Mouse (Mus musculus): ENCODE measurements around the gene Hadh. TPM values are rescaled to one million over a fixed set of nuclear protein-coding genes. Genes with fewer than 3 reads are reported as not detected.

Gene Hadh
- polyA plus RNA-seq, 1 experiment from 2014 or later, result 98.2 TPM

- peaks cover 10% of the 10 kb centered on the region; the same call in 1 of the 2 replicates for H3K36me3 ChIP-seq
- peaks cover 39% of the 10 kb centered on the region for H3K4me1 ChIP-seq (replicated peaks)
- peak overlapping the region; percentile 82 for H3K4me3 ChIP-seq (replicated peaks)
- peak overlapping the region; percentile 76; the same call in 1 of the 2 replicates for H3K27ac ChIP-seq
- H3K9me3 ChIP-seq, result peaks cover 5% of the 10 kb centered on the region; the same call in 1 of the 2 replicates
- 10% methylated on average over 8 of the region's 8 CpGs for WGBS
- ATAC-seq (ENCODE audit: insufficient number of reproducible peaks, insufficient read depth, low FRiP score, low TSS enrichment, low read depth), result peak; percentile 38; the same call in 1 of the 2 replicates
- no peaks in the 10 kb centered on the region for H3K27me3 ChIP-seq
- H3K9ac ChIP-seq (replicated peaks), result peak overlapping the region; percentile 70; the same call in 1 of the 2 replicates
- H3K4me2 ChIP-seq, result peak overlapping the region; percentile 64
These were observed 744 bp downstream of the Hadh start for GRCm38 (mm10) chr3:131271157-131271556.

- 65% methylated on average over 6 of the region's 6 CpGs for WGBS
- ATAC-seq (ENCODE audit: insufficient number of reproducible peaks, insufficient read depth, low FRiP score, low TSS enrichment, low read depth), result no peak
- Histone ChIP-seq H3K27ac (no peak overlapping the region), H3K4me3 (replicated peaks) (peak overlapping the region; percentile 82; the same call in 1 of the 2 replicates), H3K9ac (replicated peaks) (no peak overlapping the region), H3K36me3 (peaks cover 10% of the 10 kb centered on the region; the same call in 1 of the 2 replicates), H3K9me3 (no peaks in the 10 kb centered on the region), H3K4me2 (peak overlapping the region; percentile 64), H3K27me3 (no peaks in the 10 kb centered on the region), H3K4me1 (replicated peaks) (peaks cover 39% of the 10 kb centered on the region)
These were observed 1.5 kb downstream of the Hadh start for GRCm38 (mm10) chr3:131270381-131270780.

- Histone ChIP-seq H3K4me3 (replicated peaks) (no peak overlapping the region), H3K4me2 (no peak overlapping the region), H3K36me3 (peaks cover 34% of the 10 kb centered on the region; the same call in 1 of the 2 replicates), H3K27me3 (no peaks in the 10 kb centered on the region), H3K9ac (replicated peaks) (no peak overlapping the region), H3K27ac (no peak overlapping the region), H3K9me3 (no peaks in the 10 kb centered on the region), H3K4me1 (replicated peaks) (peaks cover 28% of the 10 kb centered on the region)
- ATAC-seq (ENCODE audit: insufficient number of reproducible peaks, insufficient read depth, low FRiP score, low TSS enrichment, low read depth), result no peak
- 88% methylated on average over 3 of the region's 3 CpGs for WGBS
These were observed 5.4 kb downstream of the Hadh start for GRCm38 (mm10) chr3:131266366-131267050.

GRCm38 (mm10) chr3:131265516-131265915, 6.4 kb downstream of the Hadh start:
- H3K4me1 ChIP-seq (replicated peaks), result peaks cover 20% of the 10 kb centered on the region
- ATAC-seq (ENCODE audit: insufficient number of reproducible peaks, insufficient read depth, low FRiP score, low TSS enrichment, low read depth), result no peak
- H3K27ac ChIP-seq, result no peak overlapping the region
- WGBS, result 91% methylated on average over 8 of the region's 8 CpGs
- H3K9me3 ChIP-seq, result peaks cover 5% of the 10 kb centered on the region; the same call in 1 of the 2 replicates
- no peak overlapping the region for H3K4me2 ChIP-seq
- H3K9ac ChIP-seq (replicated peaks), result no peak overlapping the region
- no peak overlapping the region for H3K4me3 ChIP-seq (replicated peaks)
- peaks cover 34% of the 10 kb centered on the region; the same call in 1 of the 2 replicates for H3K36me3 ChIP-seq
- H3K27me3 ChIP-seq, result no peaks in the 10 kb centered on the region

GRCm38 (mm10) chr3:131263766-131264486, 8.0 kb downstream of the Hadh start:
- Histone ChIP-seq H3K36me3 (peaks cover 34% of the 10 kb centered on the region; the same call in 1 of the 2 replicates), H3K27ac (no peak overlapping the region), H3K4me3 (replicated peaks) (no peak overlapping the region), H3K9me3 (peaks cover 6% of the 10 kb centered on the region; the same call in 1 of the 2 replicates), H3K4me2 (no peak overlapping the region), H3K9ac (replicated peaks) (no peak overlapping the region), H3K4me1 (replicated peaks) (0 out of 2 replicates have a peak, but pooled peaks cover 6% of the 10 kb centered on the region), H3K27me3 (no peaks in the 10 kb centered on the region)
- WGBS, result 88% methylated on average over 15 of the region's 15 CpGs
- no peak for ATAC-seq (ENCODE audit: insufficient number of reproducible peaks, insufficient read depth, low FRiP score, low TSS enrichment, low read depth)

GRCm38 (mm10) chr3:131260418-131260817, 11.5 kb downstream of the Hadh start:
- Histone ChIP-seq H3K27ac (no peak overlapping the region), H3K27me3 (no peaks in the 10 kb centered on the region), H3K4me1 (replicated peaks) (no peaks in the 10 kb centered on the region), H3K36me3 (peaks cover 24% of the 10 kb centered on the region; the same call in 1 of the 2 replicates), H3K4me2 (no peak overlapping the region), H3K9me3 (peaks cover 6% of the 10 kb centered on the region; the same call in 1 of the 2 replicates), H3K4me3 (replicated peaks) (no peak overlapping the region), H3K9ac (replicated peaks) (no peak overlapping the region)
- WGBS, result 98% methylated on average over 6 of the region's 6 CpGs
- no peak for ATAC-seq (ENCODE audit: insufficient number of reproducible peaks, insufficient read depth, low FRiP score, low TSS enrichment, low read depth)

- Histone ChIP-seq H3K9ac (replicated peaks) (no peak overlapping the region), H3K4me1 (replicated peaks) (no peaks in the 10 kb centered on the region), H3K4me3 (replicated peaks) (no peak overlapping the region), H3K36me3 (peaks cover 18% of the 10 kb centered on the region; the same call in 1 of the 2 replicates), H3K27me3 (no peaks in the 10 kb centered on the region), H3K27ac (no peak overlapping the region), H3K9me3 (peaks cover 6% of the 10 kb centered on the region; the same call in 1 of the 2 replicates), H3K4me2 (no peak overlapping the region)
- ATAC-seq (ENCODE audit: insufficient number of reproducible peaks, insufficient read depth, low FRiP score, low TSS enrichment, low read depth), result no peak
- WGBS, result 91% methylated on average over 9 of the region's 9 CpGs
These were observed 12.4 kb downstream of the Hadh start for GRCm38 (mm10) chr3:131259392-131259965.

- WGBS, result 88% methylated on average over 3 of the region's 3 CpGs
- H3K4me1 ChIP-seq (replicated peaks), result no peaks in the 10 kb centered on the region
- H3K36me3 ChIP-seq, result peaks cover 17% of the 10 kb centered on the region; the same call in 1 of the 2 replicates
- no peak overlapping the region for H3K4me3 ChIP-seq (replicated peaks)
- no peak overlapping the region for H3K27ac ChIP-seq
- no peak overlapping the region for H3K4me2 ChIP-seq
- ATAC-seq (ENCODE audit: insufficient number of reproducible peaks, insufficient read depth, low FRiP score, low TSS enrichment, low read depth), result no peak
- H3K9ac ChIP-seq (replicated peaks), result no peak overlapping the region
- peaks cover 6% of the 10 kb centered on the region for H3K9me3 ChIP-seq
- H3K27me3 ChIP-seq, result no peaks in the 10 kb centered on the region
These were observed 13.0 kb downstream of the Hadh start for GRCm38 (mm10) chr3:131258921-131259320.

- no peak for ATAC-seq (ENCODE audit: insufficient number of reproducible peaks, insufficient read depth, low FRiP score, low TSS enrichment, low read depth)
- H3K9ac ChIP-seq (replicated peaks), result no peak overlapping the region
- no peak overlapping the region for H3K4me3 ChIP-seq (replicated peaks)
- no peak overlapping the region for H3K27ac ChIP-seq
- WGBS, result 92% methylated on average over 3 of the region's 3 CpGs
- H3K4me2 ChIP-seq, result no peak overlapping the region
- peaks cover 13% of the 10 kb centered on the region for H3K36me3 ChIP-seq
- no peaks in the 10 kb centered on the region for H3K4me1 ChIP-seq (replicated peaks)
- H3K9me3 ChIP-seq, result peaks cover 6% of the 10 kb centered on the region; the same call in 1 of the 2 replicates
- H3K27me3 ChIP-seq, result no peaks in the 10 kb centered on the region
These were observed 16.4 kb downstream of the Hadh start for GRCm38 (mm10) chr3:131255399-131255981.

GRCm38 (mm10) chr3:131254991-131255390, 16.9 kb downstream of the Hadh start:
- Histone ChIP-seq H3K9ac (replicated peaks) (no peak overlapping the region), H3K4me2 (no peak overlapping the region), H3K9me3 (peaks cover 5% of the 10 kb centered on the region; the same call in 1 of the 2 replicates), H3K4me3 (replicated peaks) (no peak overlapping the region), H3K27ac (no peak overlapping the region), H3K4me1 (replicated peaks) (no peaks in the 10 kb centered on the region), H3K36me3 (peaks cover 13% of the 10 kb centered on the region), H3K27me3 (no peaks in the 10 kb centered on the region)
- ATAC-seq (ENCODE audit: insufficient number of reproducible peaks, insufficient read depth, low FRiP score, low TSS enrichment, low read depth), result no peak
- WGBS, result 92% methylated on average over 4 of the region's 4 CpGs
